Mouse (Mus musculus) intestine, postnatal 0 days (tissue): ENCODE measurements around the gene Ifit3b. TPM values are rescaled to one million over a fixed set of nuclear protein-coding genes. Genes with fewer than 3 reads are reported as not detected.
A peak's percentile ranks its signal among the peaks of the same experiment; 100 is the strongest.
"Not testable (repeated sequence)": the region's sequence is repeated elsewhere in the genome, so short reads cannot be mapped to it uniquely, and the experiment has no call there.

ENCODE experiments used
- ATAC-seq: fragments of 200-750 bp; cut with Nextera tagmentation; 2 replicates; pipeline ENCODE4 v1.8.0; 2017; ENCODE audit warnings: mild to moderate bottlenecking, moderate TSS enrichment, moderate library complexity
- H3K27ac ChIP-seq: fragments of 300-500 bp; sonication (generic); 2 replicates; pipeline ENCODE4 v1.5.1; 2014; ENCODE audit warnings: mild to moderate bottlenecking, low read depth, low read length, moderate library complexity
- H3K27me3 ChIP-seq: fragments of 300-500 bp; sonication (generic); replicated peaks from 2 replicates; pipeline ENCODE4 v1.6.1; 2014; ENCODE audit warnings: low read length, mixed read lengths; ENCODE audit not compliant: control insufficient read depth, insufficient read depth
- H3K36me3 ChIP-seq: fragments of 300-500 bp; sonication (generic); 2 replicates; pipeline ENCODE4 v1.6.1; 2014; ENCODE audit warnings: mild to moderate bottlenecking, moderate library complexity; ENCODE audit not compliant: control insufficient read depth, insufficient read depth
- H3K4me1 ChIP-seq: fragments of 300-500 bp; sonication (generic); replicated peaks from 2 replicates; pipeline ENCODE4 v1.6.1; 2014; ENCODE audit warnings: antibody characterized with exemption, low read length, mixed read lengths; ENCODE audit not compliant: control insufficient read depth, insufficient read depth
- H3K4me2 ChIP-seq: fragments of 300-500 bp; sonication (generic); replicated peaks from 2 replicates; pipeline ENCODE4 v1.6.1; 2014; ENCODE audit warnings: low read depth, mild to moderate bottlenecking, moderate library complexity
- H3K4me3 ChIP-seq: fragments of 300-500 bp; sonication (generic); 2 replicates; pipeline ENCODE4 v1.5.1; 2014; ENCODE audit warnings: low read depth, low read length
- H3K9ac ChIP-seq: fragments of 300-500 bp; sonication (generic); 2 replicates; pipeline ENCODE4 v1.6.1; 2014; ENCODE audit warnings: mild to moderate bottlenecking, low read depth, low read length
- H3K9me3 ChIP-seq: fragments of 300-500 bp; sonication (generic); 2 replicates; pipeline ENCODE4 v1.6.1; 2016; ENCODE audit warnings: mixed run types; ENCODE audit not compliant: control insufficient read depth
- CTCF ChIP-seq: sonication (generic); IDR thresholded peaks from 2 replicates; pipeline ENCODE4 v1.5.1; 2016; ENCODE audit warnings: low read depth, mild to moderate bottlenecking, control low read depth, antibody characterized with exemption, moderate library complexity
- WGBS: fragments of 180-500 bp; shearing (Covaris S2); extraction: QIAGEN DNeasy Blood & Tissue Kit; methylation state at CpG from one replicate; pipeline ENCODE4 v1.1.7; 2014; 5-methylcytosine and 5-hydroxymethylcytosine counted together
- polyA plus RNA-seq: library from polyadenylated mRNA; unstranded; fragments of >200 nt; fragmentation: Nextera tagmentation; extraction: Ambion mirVana; gene quantifications from 2 replicates; pipeline ENCODE4 v1.2.1, GENCODE M21; 2015

Ifit3b gene
- 2.2 and 2.3 TPM in 2 replicates for polyA plus RNA-seq

DNA sequence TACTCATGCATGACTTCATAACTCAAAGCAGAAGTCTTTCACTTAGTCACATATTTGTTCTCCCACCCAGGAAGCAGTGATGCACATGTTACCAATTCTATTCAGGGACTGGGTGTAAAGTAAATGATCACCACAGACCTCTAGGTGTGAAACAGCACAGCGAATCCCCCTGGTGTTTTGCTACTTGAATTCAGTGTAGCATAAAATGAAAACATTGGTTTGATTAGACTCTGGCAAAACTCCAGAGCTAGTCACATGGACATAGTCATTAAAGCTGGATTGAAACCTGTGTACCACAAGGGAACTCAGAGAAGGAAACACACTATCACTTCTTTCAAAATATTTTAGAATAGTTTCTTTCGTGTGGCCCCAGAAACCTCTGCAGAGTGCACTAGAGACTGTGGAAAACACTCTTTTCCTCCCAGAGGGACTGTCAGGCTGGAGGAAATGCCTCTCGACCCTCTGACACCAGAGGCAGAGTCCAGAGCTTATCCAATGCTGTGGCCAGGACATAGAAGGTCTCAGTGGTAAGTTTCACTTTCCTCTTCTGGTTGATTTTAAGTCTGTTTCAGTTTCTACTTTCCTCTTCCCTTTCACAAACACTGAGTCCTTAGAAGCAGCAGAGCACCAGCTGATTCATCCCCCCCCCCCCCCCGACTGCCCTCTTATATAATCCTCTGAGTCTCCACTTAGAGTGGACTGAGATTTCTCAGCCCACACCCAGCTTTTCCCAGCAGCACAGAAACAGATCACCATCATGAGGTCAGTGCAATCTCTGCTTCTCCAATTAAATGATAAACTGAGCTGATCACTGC, at the start of gene Ifit3b:
Gene Ifit3b, plus strand, starts transcription at position 734 of the 815 bp plus-strand sequence.
- Histone ChIP-seq H3K4me2 (peak within 1 kb of the TSS; percentile 41), H3K27ac (peak within 1 kb of the TSS; percentile 50; the same call in 1 of the 2 replicates)
- not testable (repeated sequence) for H3K9me3 ChIP-seq, H3K27me3 ChIP-seq, H3K36me3 ChIP-seq, H3K9ac ChIP-seq, H3K4me3 ChIP-seq, H3K4me1 ChIP-seq
- ATAC-seq = peak; percentile 87
- WGBS = 27% methylated on average over 4 of the region's 4 CpGs

GRCm38 (mm10) chr19:34562556-34562955, 45.2 kb upstream of the Ifit3b start:
- Histone ChIP-seq H3K9me3 (no peaks in the 10 kb centered on the region), H3K27me3 (no peaks in the 10 kb centered on the region), H3K36me3 (0 out of 2 replicates have a peak, but pooled peaks cover 4% of the 10 kb centered on the region), H3K27ac (no peak overlapping the region), H3K4me1 (no peaks in the 10 kb centered on the region), H3K4me2 (no peak overlapping the region), H3K4me3 (no peak overlapping the region), H3K9ac (no peak overlapping the region)
- no peak for ATAC-seq
- no peak for TF ChIP-seq CTCF

DNA sequence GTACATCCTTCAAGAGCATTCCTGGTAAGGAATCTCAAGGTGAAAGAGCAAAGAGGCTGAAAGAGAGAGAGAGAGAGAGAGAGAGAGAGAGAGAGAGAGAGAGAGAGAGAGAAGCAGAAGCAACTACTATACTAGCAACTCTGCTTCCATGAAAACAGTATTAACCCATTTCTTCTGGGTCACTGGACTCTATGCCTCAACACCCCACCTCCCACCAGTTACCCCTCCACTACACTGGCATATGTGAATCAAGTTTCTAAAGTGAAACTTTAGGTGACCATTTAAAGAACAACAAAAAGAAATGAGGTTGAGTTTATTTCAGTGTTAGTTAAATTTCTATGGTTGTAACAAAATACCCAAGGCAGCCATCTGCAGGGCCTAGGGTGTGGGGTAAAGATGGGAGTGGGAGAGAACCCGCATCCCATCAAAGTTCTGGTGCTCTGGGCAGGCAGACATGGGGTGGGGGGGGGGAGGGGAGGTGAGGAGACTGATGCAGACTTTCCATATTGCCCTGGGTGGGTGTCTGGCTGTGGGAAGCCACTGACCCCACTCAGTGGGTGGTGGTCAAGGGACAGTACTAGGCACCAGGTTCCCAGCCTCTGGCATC, 41.5 kb upstream of the Ifit3b start:
- no peak for TF ChIP-seq CTCF
- no peak overlapping the region for H3K27ac ChIP-seq
- ATAC-seq = no peak
- H3K4me2 ChIP-seq = no peak overlapping the region
- H3K9me3 ChIP-seq = no peaks in the 10 kb centered on the region
- no peak overlapping the region for H3K4me3 ChIP-seq
- no peaks in the 10 kb centered on the region for H3K27me3 ChIP-seq
- 88% methylated on average over 1 of the region's 1 CpGs for WGBS
- no peak overlapping the region for H3K9ac ChIP-seq
- no peaks in the 10 kb centered on the region for H3K4me1 ChIP-seq
- H3K36me3 ChIP-seq = no peaks in the 10 kb centered on the region

DNA sequence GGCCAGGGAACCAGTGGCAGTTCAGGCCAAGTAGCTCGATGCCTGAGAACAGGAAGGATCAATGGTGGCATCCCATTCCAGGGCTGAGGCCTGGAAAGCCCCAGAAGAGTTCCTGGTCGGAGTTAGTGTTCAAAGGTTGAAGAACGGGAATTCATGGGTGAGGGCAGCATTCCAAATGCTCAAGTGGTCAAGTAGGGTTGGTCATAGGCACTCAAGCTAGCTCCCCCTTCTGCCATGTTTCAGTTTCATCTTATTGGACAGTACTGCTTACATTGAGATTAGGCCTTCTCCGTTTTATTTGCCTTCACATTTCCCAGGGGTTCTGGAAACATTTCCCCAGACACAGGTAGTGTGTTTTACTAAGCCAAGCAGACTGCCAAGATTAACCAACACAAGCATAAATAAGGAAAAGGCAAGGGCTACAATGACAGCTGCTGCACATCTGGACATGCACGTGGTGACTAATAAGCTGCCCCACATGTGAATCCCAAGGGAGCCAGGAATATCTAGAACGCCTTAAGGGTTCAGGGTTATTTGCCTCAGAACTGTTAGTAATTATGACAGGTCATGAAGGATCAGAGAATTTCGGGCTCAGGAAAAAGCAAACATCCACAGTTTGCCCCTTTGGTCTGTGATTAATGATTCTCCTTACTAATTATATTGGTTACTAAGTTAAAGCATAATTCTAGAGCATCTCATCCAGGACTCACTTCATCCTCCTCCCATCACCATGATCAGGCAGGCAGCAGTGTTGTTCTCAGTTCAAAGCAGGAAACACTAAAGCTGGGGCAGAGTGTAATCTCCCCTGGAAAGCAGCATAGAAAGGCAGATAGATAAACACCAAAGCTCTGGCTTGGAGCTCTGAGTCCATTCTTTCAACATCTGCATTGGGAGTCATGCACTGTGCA, 38.5 kb upstream of the Ifit3b start:
- no peak for ATAC-seq
- H3K9ac ChIP-seq = no peak overlapping the region
- H3K9me3 ChIP-seq = no peaks in the 10 kb centered on the region
- H3K36me3 ChIP-seq = no peaks in the 10 kb centered on the region; the same call in 1 of the 2 replicates
- no peak overlapping the region for H3K27ac ChIP-seq
- H3K4me2 ChIP-seq = no peak overlapping the region
- WGBS = 54% methylated on average over 7 of the region's 7 CpGs
- H3K4me1 ChIP-seq = 0 out of 2 replicates have a peak, but pooled peaks cover 3% of the 10 kb centered on the region
- TF ChIP-seq CTCF = no peak
- no peaks in the 10 kb centered on the region for H3K27me3 ChIP-seq
- H3K4me3 ChIP-seq = no peak overlapping the region

GRCm38 (mm10) chr19:34569896-34570476, 37.8 kb upstream of the Ifit3b start:
- H3K4me1 ChIP-seq = 0 out of 2 replicates have a peak, but pooled peaks cover 3% of the 10 kb centered on the region
- WGBS = 73% methylated on average over 4 of the region's 4 CpGs
- H3K27ac ChIP-seq = no peak overlapping the region
- ATAC-seq = peak; percentile 47; the same call in 1 of the 2 replicates
- no peaks in the 10 kb centered on the region for H3K27me3 ChIP-seq
- no peaks in the 10 kb centered on the region for H3K9me3 ChIP-seq
- no peak for TF ChIP-seq CTCF
- no peak overlapping the region for H3K4me3 ChIP-seq
- H3K9ac ChIP-seq = no peak overlapping the region
- no peak overlapping the region for H3K4me2 ChIP-seq
- no peaks in the 10 kb centered on the region; the same call in 1 of the 2 replicates for H3K36me3 ChIP-seq
